Mouse (Mus musculus): ENCODE measurements around the gene Sfr1. TPM values are rescaled to one million over a fixed set of nuclear protein-coding genes. Genes with fewer than 3 reads are reported as not detected.

The Sfr1 gene
- total RNA-seq (2021) = 10 to 100 TPM; 63.2 to 70.0 TPM

DNA sequence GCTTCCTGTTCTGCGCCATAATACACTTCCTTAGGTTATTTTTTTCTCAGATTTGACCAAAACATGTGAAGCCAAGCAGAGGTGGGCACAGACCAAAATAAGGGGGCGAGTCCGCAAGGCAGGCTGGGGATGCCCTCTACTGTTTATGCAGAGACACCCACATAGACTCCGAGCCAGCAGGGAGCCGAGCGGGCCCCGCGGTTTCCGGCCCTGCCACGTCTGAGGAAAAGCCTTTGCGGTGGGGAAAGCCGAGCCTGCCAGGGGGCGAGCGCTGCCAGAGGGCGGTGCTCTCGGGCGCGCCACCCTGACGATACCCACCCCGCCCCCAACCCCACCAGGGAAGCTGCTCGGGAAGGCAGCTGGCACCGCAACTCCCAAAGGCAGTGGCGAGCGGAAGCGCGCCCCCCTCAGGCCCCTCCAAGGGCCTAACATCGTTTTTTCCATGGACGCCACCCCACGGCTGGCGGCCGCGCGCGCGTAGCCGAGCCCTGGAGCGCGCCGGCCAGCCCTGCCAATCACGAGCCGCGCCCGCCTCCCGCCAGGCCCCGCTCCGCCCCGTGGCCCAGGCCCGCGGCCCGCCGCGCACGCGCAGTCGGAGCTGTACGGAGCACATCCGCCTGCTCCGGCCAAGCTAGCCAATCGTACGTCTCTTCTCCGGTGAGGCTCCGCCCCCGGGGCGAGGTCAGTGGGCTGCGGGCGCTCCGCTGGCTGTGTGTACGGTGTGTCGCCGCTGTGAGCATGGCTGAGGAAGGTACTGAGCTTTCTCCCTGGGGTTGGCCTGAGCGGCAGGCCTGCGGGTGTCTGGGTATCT lies at the start of gene Sfr1:
TSS of gene Sfr1 (plus strand) at position 612 of the 811 bp plus-strand sequence.
- DNase-seq (ENCODE audit: low spot score) = peak; percentile 99
- intact Hi-C loops (cut with DNase I) = loop anchor here (2.0 to 10.0 kb wide), 3 partner anchors 150 to 224 kb away; partner anchors contain the start of gene Stn1

DNA sequence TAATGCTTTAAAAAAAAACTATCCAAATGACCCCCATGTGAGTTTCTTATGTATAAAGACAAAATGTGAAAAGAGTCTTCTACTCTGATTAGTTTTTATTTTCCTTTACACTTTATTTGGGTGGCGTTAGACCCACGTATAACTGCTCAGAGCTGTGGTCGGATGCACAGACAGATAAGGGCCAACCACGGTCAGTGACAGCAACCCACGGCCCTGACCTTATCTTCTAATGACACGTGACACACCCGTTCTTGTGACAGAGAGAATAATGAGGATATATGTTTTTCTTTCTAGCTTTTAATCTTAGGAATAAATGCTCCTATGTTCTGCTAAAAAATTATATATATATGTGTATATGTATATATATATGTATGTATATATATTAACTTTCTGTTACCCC lies 41.9 kb upstream of the Sfr1 start:
- intact Hi-C loops (cut with DNase I) = no loop called here
- no peak for DNase-seq (ENCODE audit: low spot score)

DNA sequence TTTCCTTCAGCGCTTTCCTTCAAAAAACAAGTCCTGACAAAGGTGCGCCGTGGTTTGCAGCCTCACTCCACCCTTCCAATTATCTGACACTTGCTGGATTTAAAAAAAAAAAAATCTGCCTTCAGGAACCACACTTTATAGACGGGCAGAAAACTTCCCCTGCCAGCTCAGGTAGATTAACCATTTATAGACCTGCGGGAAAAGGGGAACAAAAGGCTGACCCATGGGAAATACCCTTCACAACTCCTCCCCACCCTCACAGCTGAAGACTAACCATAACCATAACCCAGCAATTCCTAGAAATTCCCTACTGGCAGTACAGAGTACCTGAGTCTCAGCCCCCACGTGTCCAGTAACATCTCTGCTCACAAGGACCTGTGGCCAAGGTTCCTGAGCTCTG lies 39.5 kb upstream of the Sfr1 start, which contains the start of gene Col17a1:
TSS of gene Col17a1 (minus strand) at position 101 of the 400 bp plus-strand sequence.
- intact Hi-C loops (cut with DNase I) = no loop called here
- DNase-seq (ENCODE audit: low spot score) = no peak

DNA sequence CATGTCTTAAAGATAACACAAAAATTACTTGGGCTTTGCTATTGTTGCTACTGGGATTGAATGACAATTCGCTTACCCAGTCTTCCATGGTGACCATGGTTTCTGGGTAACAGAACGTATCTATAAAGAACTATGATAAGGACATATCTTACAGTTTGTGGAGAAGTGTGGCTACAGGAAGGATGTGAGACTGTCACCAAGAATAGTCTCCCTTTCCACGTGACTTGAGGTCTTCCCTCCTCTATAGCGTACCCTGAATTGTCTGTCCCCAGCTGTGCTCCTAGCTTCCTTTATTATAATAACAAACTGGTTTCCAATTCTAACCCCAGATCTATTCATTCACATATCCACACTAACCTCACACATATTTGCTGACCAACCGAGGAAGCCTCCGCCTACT lies 35.8 kb upstream of the Sfr1 start:
- no peak for DNase-seq (ENCODE audit: low spot score)
- intact Hi-C loops (cut with DNase I) = no loop called here

DNA sequence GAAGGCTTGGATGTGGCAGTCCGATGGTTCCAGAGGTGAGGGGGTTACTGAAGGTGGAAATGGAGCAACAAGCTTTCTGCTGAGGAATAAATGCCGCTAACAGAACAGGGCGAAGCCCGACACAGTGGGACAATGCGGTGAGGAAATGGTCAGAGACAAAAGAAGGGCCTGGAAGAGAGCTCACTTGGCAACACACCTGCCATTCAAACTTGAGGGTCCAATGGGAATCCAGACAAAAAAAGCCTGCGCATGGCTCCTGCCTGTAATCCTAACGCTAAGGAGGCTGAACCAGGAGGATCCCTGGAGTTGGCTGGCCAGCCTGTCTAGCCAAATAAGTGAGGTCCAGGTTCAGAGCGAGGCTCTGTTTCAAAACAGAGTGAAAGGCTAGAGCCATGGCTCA lies 35.1 kb upstream of the Sfr1 start:
- no peak for DNase-seq (ENCODE audit: low spot score)
- intact Hi-C loops (cut with DNase I) = no loop called here

DNA sequence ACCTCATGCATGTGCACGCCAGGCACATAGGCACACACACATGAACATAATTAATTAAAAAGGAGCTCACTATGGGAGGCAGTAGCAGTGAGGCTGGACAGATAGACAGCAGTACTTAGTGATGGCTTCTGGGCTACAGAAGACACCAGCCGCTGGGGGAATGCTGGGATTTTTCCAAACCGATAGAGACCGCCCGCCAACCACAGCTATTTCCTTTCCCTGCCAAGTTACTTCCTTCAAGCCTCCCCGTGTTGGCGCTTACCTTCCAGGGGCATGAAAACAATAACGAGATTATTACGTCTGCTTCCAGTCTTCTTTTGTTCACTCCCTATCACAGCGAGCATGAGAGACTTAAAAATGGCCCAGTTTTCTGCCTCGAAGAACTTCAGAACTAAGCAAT lies 34.4 kb upstream of the Sfr1 start:
- no peak for DNase-seq (ENCODE audit: low spot score)
- intact Hi-C loops (cut with DNase I) = no loop called here

DNA sequence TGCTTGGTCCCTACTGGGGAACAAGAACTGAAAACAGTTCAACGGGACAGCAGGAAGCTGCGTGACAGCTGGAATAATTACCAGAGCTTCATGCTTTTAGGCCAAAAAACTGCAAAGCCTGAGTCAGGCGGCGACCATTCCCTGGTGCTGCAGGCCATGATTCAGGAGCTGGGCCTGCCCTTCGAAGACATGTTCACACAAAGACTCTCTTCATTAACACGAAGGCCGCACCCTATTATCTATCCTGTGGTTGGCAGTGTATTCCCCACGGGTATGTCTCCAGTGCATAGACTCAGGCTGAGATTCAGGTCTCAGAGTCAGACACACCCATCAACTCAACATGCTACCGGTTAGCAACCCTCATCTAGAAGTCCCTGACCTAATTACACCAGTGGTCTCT lies 33.2 kb upstream of the Sfr1 start:
- DNase-seq (ENCODE audit: low spot score) = no peak
- intact Hi-C loops (cut with DNase I) = no loop called here

DNA sequence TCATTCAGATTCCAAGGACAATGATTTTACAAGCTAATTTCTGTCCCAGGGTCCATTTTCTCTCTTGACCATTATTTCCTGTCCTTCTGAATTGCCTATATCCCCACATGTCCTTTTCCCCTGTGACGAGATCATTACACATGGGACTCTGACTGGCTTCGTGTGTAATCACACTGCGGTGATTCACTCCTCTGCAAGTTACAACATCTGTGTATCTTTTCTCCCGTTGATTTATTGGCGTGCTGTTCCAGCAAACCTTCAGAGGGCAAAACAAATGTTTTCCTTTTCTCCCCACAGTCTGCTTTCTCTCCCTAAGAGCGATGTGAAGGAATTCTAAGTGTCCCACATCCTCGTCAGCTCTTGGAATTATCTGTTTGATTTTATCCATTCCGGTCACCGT lies 31.7 kb upstream of the Sfr1 start:
- intact Hi-C loops (cut with DNase I) = no loop called here
- DNase-seq (ENCODE audit: low spot score) = no peak

DNA sequence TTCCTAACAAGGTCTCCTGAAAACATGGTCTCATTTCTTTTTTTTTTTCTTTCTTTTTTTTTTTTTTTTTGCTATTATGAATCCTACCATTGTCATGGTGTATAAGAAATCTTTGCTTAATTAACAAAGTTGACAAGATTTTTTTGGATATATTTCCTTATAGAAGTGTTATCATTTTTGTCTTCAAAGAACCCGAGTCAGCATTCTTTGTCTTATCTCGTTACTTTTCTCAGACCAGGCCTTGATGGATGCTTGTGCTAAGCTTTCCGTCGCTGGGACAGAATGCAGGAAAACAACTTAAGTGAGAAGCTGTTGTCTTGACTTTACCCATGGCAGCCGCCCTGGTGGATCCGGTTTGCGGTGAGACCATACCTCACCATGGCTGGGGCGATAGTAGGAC lies 31.0 kb upstream of the Sfr1 start:
- DNase-seq (ENCODE audit: low spot score) = no peak
- intact Hi-C loops (cut with DNase I) = no loop called here

DNA sequence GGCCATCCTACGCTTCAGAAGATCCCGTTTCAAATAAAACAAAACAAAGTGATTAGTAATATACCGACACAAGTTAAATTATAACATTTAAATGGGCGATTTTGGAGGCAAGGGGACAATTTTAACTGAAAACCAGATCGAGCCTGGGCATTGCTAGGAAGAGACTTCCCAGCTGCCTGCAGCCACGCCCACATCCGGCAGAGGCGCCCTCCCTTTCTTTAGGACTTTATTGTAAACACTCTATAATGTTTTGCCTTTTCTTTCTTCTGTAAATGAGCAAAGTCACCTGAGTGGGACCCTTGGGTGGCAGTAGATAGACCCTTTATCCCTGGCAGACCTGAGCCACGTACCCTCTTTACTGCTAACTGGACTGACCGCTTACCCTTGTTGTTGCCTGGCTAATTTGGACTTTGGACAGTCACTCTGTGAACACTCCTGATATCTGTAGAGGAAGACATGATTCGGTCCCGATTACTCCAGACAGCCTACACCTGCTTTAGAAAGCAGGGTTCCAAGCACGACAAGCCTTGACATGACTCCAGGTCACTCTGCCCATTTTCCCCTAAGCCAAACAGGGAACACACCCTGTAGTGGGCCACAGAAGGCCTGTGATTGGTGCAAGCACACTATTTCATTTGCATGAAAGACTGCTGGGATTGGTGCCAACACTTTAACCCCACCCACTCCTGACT lies 26.3 kb upstream of the Sfr1 start:
- DNase-seq (ENCODE audit: low spot score) = no peak
- intact Hi-C loops (cut with DNase I) = no loop called here

DNA sequence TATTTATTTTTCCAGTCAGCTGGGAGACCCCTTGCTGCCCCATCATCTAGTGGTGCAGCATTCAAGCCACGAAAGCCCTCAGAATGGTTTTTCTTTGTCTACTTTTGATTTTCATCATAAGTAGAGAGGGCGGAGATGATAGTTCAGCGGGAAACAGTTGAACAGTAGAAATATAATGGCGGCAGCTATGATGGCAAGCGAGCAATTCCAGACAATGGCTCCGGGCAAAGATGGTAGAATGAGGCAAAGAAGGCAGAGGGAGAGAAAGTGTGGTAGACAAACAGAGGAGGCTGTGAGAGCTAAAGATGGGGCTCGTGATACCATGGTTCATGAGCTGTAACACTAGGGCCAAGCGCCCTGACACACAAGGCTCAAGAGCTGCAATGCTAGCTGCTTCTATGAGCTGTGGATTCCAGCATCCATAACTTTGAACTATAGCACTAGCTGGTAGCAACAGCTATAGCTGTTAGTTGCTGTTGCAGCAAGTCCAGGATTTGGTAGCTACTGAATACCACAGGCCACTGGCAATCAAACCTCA lies 25.6 kb upstream of the Sfr1 start:
- intact Hi-C loops (cut with DNase I) = no loop called here
- no peak for DNase-seq (ENCODE audit: low spot score)

DNA sequence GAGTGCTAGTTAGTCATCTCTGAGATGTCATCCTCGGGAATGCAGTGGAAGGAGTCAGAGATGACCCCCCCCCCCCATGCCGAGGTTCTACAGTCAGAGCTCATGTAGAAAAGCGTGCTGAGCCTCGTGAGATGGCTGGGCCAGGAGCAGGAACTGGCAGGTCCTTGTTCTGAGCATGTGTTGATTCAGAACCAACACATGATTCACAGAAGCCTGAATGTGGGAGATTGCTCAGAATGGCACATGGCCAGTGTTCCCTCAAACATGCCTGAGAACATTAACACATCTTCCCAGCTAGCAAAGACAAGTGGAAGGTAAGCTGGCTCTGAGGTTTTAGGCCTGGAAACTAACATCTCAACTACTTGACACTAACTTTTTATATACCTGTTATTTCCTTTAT lies 21.1 kb upstream of the Sfr1 start:
- no peak for DNase-seq (ENCODE audit: low spot score)
- intact Hi-C loops (cut with DNase I) = no loop called here

DNA sequence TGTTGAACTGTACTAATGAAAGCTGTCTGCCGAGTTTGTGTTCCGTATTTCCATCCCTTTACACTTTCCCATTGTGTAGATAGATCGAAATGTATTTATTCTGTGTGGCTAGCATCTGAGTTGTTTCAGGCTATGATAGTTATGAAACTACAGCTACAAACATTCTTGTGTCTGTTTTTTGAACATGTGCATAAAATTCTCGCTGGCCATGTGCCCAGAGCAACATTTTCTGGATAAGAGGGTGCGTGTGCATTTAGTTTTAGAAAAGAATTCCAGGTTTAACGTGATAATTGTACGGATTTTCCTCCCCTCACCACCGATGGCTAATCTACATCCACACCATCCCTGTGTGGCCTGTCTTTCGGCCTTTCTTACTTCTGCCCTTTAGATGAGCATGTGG lies 18.0 kb upstream of the Sfr1 start:
- no peak for DNase-seq (ENCODE audit: low spot score)
- intact Hi-C loops (cut with DNase I) = no loop called here

DNA sequence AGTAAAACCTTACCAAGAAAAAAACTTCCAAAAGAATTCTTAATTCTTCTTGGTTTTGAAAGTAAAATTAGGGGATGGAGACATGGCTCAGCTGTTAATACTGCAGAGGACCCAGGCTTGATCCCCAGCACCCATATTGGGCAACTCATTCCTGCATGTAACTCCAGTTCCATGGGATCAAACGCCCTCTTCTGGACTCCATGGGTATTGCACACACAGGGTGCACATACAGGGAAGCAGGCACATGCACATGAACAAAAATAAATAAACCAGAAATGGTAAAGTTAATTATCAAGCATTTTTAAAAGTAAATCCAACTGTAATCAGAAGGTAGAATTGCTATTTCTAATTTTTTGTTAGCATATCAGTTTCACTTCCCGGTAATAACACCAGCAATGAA lies 15.3 kb upstream of the Sfr1 start:
- intact Hi-C loops (cut with DNase I) = no loop called here
- no peak for DNase-seq (ENCODE audit: low spot score)

DNA sequence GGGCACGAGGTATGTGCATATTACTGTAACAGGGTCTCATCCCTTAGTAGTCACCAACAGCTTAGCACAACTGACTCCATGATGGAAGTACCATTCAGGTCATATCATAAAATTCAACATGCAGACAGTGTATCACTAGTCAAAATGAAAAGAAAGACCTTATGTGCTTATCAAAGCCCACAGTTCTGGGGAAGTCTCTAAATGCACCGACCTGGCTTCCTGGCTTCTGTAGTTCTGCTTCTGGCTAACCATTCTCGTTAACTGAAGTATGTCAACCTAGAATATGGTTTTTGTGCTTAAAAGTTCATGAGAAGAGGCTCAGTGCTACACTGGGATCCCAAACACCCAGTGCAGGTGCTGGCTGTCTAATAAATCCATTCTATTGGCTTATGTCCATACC lies 12.3 kb upstream of the Sfr1 start:
- no peak for DNase-seq (ENCODE audit: low spot score)
- intact Hi-C loops (cut with DNase I) = no loop called here

DNA sequence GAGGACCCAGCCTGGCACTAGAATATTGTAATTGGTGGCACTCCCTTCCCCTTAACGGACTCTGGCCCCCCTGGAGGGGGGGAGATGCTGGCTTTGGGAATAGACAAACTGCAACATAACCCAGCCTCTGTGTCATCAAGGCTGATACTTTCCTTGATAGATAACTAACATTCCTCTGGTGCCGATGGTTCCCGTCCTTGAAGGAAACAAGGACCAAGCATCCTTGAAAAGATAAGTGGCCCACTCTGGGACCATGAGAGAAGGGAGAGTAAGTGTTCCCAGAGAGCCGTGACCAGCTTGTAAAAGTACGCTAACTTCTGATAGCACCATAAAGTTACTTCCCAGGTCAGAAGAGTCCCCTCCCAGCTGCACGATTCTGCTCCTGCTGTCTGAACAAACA lies 9.0 kb upstream of the Sfr1 start:
- no peak for DNase-seq (ENCODE audit: low spot score)
- intact Hi-C loops (cut with DNase I) = no loop called here

DNA sequence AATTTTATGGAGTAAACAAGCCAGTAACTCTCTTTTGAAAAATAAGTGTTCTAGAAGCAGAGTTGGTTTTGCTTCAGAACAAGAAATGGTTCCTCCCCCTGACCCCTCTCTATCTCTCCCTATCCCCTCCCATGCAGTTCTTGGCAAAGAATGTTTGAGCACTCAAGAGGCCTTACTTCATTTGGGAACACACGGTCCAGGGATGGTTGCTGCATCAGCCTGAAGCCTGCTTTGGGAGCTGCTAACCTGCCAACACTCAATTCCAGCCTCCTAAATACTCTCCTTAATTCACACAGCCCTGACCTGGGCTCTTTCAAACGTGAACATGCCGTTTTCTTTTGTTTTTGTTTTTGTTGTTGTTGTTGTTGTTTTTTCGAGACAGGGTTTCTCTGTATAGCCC lies 6.6 kb upstream of the Sfr1 start:
- intact Hi-C loops (cut with DNase I) = loop anchor here (5.0 kb wide), 1 partner anchor 68 kb away; no protein-coding TSS in a partner anchor

DNA sequence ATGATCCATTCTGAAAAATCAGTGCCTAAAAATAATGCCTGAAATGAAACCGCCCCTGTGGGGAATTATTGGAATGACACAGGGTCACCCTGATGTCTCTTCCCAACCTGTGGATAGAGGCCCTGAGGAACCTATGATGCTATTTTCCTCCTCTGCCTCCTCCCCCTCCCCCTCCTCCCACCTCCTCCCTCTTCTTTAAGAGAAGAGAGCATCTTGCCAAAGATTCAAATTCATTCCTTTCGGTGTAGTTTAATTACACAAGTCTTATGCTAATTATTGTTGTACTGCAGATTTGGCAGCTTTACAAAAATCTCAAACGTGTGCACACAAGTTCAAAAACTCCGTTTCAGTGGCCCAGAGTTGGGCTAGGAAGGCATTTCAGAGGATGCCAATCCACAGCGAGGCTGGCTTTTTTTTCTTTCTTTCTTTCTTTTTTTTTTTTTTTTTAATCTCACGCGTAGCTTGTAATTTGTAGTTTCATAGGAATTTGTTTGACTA lies 5.8 kb upstream of the Sfr1 start:
- intact Hi-C loops (cut with DNase I) = loop anchor here (5.0 kb wide), 1 partner anchor 68 kb away; no protein-coding TSS in a partner anchor
- DNase-seq (ENCODE audit: low spot score) = no peak

More for the DNA sequence above, 6.6 kb upstream of the Sfr1 start:
- no peak for DNase-seq (ENCODE audit: low spot score)

DNA sequence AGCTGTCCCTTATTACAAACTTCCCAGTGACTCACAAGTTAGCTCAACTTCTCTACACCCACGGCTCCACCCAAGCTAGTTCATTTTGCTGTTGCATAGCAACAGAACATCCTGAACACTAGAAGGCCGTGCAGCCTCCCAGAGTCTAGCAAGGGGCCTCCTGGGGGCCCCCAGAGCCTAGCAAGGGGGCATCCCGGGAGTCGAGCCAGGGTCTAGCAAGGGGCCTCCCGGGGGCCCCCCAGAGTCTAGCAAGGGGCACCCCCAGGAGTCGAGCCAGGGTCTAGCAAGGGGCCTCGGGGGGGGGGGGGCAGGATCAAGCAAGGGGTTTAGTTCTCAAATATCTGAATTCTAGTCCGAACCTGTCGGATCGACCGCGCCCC lies 801 bp upstream of the Sfr1 start:
- DNase-seq (ENCODE audit: low spot score) = peak; percentile 62
- intact Hi-C loops (cut with DNase I) = loop anchor here (2.0 to 10.0 kb wide), 3 partner anchors 150 to 223 kb away; partner anchors contain the start of gene Stn1

DNA sequence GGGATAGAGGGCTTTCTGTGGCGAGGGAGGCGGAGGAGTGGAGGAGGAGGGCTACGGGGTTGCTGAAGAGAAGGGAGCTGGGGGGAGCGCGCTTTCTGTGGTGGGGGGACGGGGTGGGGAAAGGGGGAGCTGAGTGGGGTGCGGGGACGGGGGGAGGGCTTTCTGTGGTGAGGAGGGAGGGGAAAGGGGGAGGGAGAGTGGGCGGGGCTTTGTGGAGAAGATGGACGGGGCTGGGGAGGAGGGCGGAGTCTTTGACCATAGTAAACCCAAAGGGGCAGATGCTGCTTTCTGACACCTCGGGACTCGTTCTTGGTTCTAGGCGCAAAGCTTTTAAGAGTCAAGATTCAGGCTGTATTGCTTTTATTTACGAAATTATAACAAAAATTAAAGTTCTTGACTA lies 449 bp downstream of the Sfr1 start:
- DNase-seq (ENCODE audit: low spot score) = no peak
- intact Hi-C loops (cut with DNase I) = loop anchor here (2.0 to 10.0 kb wide), 3 partner anchors 151 to 225 kb away; partner anchors contain the start of gene Stn1

DNA sequence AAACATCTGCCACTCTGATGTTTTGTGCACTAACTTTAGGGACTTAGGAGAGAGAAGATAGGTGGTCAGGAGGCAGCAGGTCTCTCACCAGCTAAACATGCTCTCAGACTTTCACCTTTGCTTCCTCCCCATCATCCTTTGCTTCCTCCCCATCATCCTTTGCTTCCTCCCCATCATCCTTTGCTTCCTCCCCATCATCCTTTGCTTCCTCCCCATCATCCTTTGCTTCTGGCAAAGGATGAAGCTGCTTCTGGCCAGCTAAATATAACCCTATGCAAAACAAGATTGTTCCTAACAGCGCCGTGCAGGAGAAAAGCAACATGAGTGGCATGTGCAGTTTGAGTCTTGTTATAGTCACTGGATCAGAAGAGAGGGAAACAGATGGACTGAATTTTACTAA lies 15.6 kb downstream of the Sfr1 start:
- no peak for DNase-seq (ENCODE audit: low spot score)
- intact Hi-C loops (cut with DNase I) = no loop called here
